Mouse (Mus musculus): ENCODE measurements around the gene Efcab6.

DNA sequence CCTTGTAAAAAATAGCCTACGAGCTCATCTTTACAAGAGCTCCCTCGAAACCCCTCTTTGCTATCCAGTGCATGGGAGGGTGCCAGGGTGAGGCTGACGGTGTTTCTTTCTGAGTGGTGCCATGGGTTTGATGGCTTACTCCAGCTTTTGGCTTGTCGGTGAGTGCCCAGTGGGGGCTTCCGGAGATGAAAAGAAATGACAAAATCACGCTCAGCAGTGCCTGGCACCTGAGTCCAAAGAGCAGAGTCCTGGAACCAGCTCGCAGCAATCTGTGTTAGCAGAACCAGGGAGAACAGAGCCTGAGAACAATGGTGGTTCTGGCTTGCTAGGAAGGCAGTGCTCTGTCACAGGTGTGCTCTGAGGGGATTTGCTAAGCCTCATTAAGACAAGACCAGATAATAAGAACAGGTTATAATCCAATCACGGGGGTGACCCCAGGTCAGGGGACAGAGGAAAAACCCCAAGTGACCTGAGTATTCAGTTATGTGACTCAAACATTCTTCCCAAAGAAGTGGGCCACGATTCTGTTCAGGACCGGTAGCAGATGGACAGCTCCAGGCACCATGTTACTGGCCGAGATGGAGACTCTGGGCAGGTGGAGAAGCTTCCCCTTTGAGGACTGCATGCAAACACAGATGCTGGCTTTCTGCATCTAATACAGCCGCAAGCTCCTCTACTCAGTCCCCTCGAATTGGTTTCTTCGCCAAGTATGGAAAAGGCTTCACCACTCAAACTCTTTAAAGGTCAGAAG lies 82.8 kb downstream of the Efcab6 start:
- TF ChIP-seq GATA1 (IDR thresholded peaks at IDR 0.05; ENCODE audit: borderline replicate concordance, low read length) (no peak), FLI1 (IDR thresholded peaks at IDR 0.05; ENCODE audit: low read length) (no peak)

Measured in megakaryocyte, embryonic 14.5 days (primary cell).